Mouse (Mus musculus): ENCODE measurements around the gene Srsf3. TPM values are rescaled to one million over a fixed set of nuclear protein-coding genes. Genes with fewer than 3 reads are reported as not detected.
"Not testable (repeated sequence)": the region's sequence is repeated elsewhere in the genome, so short reads cannot be mapped to it uniquely, and the experiment has no call there.

The Srsf3 gene
- polyA plus RNA-seq, 2 experiments: 390 to 561 TPM

DNA sequence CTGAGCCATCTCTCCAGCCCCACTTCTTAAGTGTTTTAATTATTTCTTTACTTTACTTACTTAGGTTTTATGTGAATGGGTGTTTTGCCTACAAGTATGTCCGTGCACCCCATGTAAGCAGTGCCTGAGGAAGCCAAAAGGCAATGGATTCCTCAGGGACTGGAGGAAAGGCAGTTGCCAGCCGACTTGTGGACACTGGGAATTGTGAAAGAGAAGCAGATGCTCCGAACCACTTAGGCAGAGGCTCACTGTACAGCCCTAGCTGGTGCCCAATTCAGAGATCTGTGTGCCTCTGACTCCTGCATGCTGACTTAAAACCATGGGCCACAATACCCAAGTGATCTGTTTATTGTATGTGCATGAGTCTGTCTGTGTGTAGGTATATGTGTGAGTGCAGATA is 43.4 kb upstream of the Srsf3 start:
- ATAC-seq (ENCODE audit: low FRiP score, low read depth) (no peak), DNase-seq (ENCODE audit: low spot score) (no peak)
- Histone ChIP-seq H3K4me3 (replicated peaks; ENCODE audit: low read length) (no peak overlapping the region), H3K36me3 (ENCODE audit: control insufficient read depth, insufficient read depth, low read length) (peaks cover 75% of the 10 kb centered on the region), H3K9ac (ENCODE audit: low read depth, low read length, severe bottlenecking) (no peak overlapping the region), H3K4me2 (replicated peaks; ENCODE audit: low read depth, low read length, severe bottlenecking) (no peak overlapping the region), H3K27ac (replicated peaks; ENCODE audit: low read depth, low read length) (no peak overlapping the region), H3K4me1 (ENCODE audit: control insufficient read depth, insufficient read depth, low read length) (no peaks in the 10 kb centered on the region), H3K27me3 (ENCODE audit: control insufficient read depth, insufficient read depth, low read length) (no peaks in the 10 kb centered on the region), H3K9me3 (ENCODE audit: control insufficient read depth, low read length) (no peaks in the 10 kb centered on the region)
- WGBS: 88% methylated on average over 3 of the region's 3 CpGs
- TF ChIP-seq POLR2A (IDR thresholded peaks at IDR 0.05; ENCODE audit: borderline replicate concordance, extremely low read depth, insufficient read depth, insufficient read length): no peak

DNA sequence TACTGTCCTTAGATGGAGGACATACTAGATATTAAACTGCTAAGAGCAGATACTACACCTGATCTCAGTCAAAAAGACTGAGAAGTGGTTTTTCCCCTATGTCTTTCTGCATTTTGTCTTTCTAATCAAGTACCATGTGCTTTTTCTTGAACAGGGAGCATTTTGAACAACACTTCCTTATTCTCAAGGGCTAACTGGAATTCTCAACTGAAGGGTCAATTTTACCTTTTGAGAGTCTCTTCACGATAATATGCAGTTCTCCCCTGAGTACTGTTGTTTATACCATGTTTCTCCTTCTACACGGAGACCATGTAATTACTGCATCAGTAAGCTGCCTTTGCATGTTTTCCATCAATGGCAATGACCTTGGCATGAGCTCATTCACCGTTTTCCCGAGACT is 42.4 kb upstream of the Srsf3 start:
- ATAC-seq (ENCODE audit: low FRiP score, low read depth) (no peak), DNase-seq (ENCODE audit: low spot score) (no peak)
- Histone ChIP-seq H3K36me3 (ENCODE audit: control insufficient read depth, insufficient read depth, low read length) (peaks cover 78% of the 10 kb centered on the region), H3K4me2 (replicated peaks; ENCODE audit: low read depth, low read length, severe bottlenecking) (no peak overlapping the region), H3K27me3 (ENCODE audit: control insufficient read depth, insufficient read depth, low read length) (no peaks in the 10 kb centered on the region), H3K9me3 (ENCODE audit: control insufficient read depth, low read length) (no peaks in the 10 kb centered on the region), H3K4me3 (replicated peaks; ENCODE audit: low read length) (no peak overlapping the region), H3K4me1 (ENCODE audit: control insufficient read depth, insufficient read depth, low read length) (no peaks in the 10 kb centered on the region), H3K9ac (ENCODE audit: low read depth, low read length, severe bottlenecking) (no peak overlapping the region), H3K27ac (replicated peaks; ENCODE audit: low read depth, low read length) (no peak overlapping the region)
- WGBS: 86% methylated on average over 4 of the region's 4 CpGs
- no peak for TF ChIP-seq POLR2A (IDR thresholded peaks at IDR 0.05; ENCODE audit: borderline replicate concordance, extremely low read depth, insufficient read depth, insufficient read length)

DNA sequence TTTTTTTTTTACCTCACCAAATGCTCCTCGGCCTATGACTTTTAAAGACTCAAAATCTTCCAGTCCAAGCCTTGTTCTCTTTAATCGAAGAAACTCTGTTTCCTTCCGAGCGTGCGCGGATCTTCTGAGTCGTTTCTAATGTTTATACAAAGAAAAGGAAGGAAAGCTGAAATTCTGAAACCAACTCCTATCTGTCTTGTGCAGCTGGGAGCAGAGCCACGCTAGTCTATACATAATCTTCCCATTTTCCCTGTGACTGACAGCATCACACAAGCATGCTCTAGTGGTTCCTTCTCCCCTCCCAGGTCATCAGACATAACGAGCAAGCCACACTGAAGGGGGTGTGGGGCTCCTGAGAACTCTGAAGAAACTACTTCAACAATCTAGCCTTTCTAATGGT is 41.1 kb upstream of the Srsf3 start:
- whole genome bisulfite sequencing: 88% methylated on average over 9 of the region's 9 CpGs
- no peak for TF ChIP-seq POLR2A (IDR thresholded peaks at IDR 0.05; ENCODE audit: borderline replicate concordance, extremely low read depth, insufficient read depth, insufficient read length)
- no peak overlapping the region for H3K9ac ChIP-seq (ENCODE audit: low read depth, low read length, severe bottlenecking)
- no peaks in the 10 kb centered on the region for H3K9me3 ChIP-seq (ENCODE audit: control insufficient read depth, low read length)
- no peak overlapping the region for H3K27ac ChIP-seq (replicated peaks; ENCODE audit: low read depth, low read length)
- ATAC-seq (ENCODE audit: low FRiP score, low read depth) (no peak), DNase-seq (ENCODE audit: low spot score) (no peak)
- peaks cover 69% of the 10 kb centered on the region for H3K36me3 ChIP-seq (ENCODE audit: control insufficient read depth, insufficient read depth, low read length)
- no peaks in the 10 kb centered on the region for H3K27me3 ChIP-seq (ENCODE audit: control insufficient read depth, insufficient read depth, low read length)
- no peaks in the 10 kb centered on the region for H3K4me1 ChIP-seq (ENCODE audit: control insufficient read depth, insufficient read depth, low read length)
- H3K4me2 ChIP-seq (replicated peaks; ENCODE audit: low read depth, low read length, severe bottlenecking): no peak overlapping the region
- no peak overlapping the region for H3K4me3 ChIP-seq (replicated peaks; ENCODE audit: low read length)

DNA sequence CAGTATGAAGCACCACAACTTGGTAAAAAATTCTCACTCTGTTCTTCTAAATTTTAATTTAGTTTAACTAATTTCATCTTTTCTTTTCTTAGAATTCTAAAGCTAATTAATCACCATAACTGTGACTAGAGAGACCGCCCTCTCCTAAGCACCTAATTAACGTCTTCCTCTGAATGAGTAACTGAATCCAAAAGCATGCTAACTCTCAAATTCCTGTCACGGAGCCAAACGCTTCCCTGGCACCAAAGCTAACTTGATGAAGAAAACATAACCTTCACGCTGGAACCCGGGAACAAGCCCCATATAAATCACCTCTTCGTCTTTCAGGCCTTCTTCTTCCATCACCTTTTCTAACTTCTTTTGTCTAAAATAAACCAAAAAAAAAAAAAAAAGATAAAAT is 40.3 kb upstream of the Srsf3 start:
- Histone ChIP-seq H3K9ac (ENCODE audit: low read depth, low read length, severe bottlenecking) (no peak overlapping the region), H3K9me3 (ENCODE audit: control insufficient read depth, low read length) (no peaks in the 10 kb centered on the region), H3K4me1 (ENCODE audit: control insufficient read depth, insufficient read depth, low read length) (no peaks in the 10 kb centered on the region), H3K4me2 (replicated peaks; ENCODE audit: low read depth, low read length, severe bottlenecking) (no peak overlapping the region), H3K27me3 (ENCODE audit: control insufficient read depth, insufficient read depth, low read length) (no peaks in the 10 kb centered on the region), H3K36me3 (ENCODE audit: control insufficient read depth, insufficient read depth, low read length) (peaks cover 64% of the 10 kb centered on the region), H3K27ac (replicated peaks; ENCODE audit: low read depth, low read length) (no peak overlapping the region), H3K4me3 (replicated peaks; ENCODE audit: low read length) (no peak overlapping the region)
- TF ChIP-seq POLR2A (IDR thresholded peaks at IDR 0.05; ENCODE audit: borderline replicate concordance, extremely low read depth, insufficient read depth, insufficient read length): no peak
- DNase-seq (ENCODE audit: low spot score) (no peak), ATAC-seq (ENCODE audit: low FRiP score, low read depth) (no peak)
- WGBS: 62% methylated on average over 7 of the region's 7 CpGs

DNA sequence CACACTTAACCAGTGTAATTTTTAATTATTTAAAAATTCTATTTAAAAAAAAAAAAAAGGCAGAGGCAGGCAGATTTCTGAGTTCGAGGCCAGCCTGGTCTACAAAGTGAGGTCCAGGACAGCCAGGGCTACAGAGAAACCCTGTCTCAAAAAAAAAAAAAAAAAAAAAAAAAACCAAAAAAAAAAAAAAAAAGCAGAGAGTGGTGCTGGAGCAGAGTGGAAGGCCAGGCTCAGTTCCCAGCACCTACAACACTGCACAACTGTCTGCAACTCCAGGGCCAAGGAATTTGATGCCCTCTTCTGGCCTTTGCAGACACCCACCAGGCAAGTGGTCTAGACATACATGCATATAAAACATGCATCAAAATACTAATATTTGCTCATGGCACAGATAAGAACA is 39.4 kb upstream of the Srsf3 start:
- H3K36me3 ChIP-seq (ENCODE audit: control insufficient read depth, insufficient read depth, low read length): peaks cover 63% of the 10 kb centered on the region
- ATAC-seq (ENCODE audit: low FRiP score, low read depth); H3K4me3 ChIP-seq (replicated peaks; ENCODE audit: low read length); H3K27me3 ChIP-seq (ENCODE audit: control insufficient read depth, insufficient read depth, low read length); DNase-seq (ENCODE audit: low spot score); H3K27ac ChIP-seq (replicated peaks; ENCODE audit: low read depth, low read length); H3K4me2 ChIP-seq (replicated peaks; ENCODE audit: low read depth, low read length, severe bottlenecking); H3K9ac ChIP-seq (ENCODE audit: low read depth, low read length, severe bottlenecking); H3K4me1 ChIP-seq (ENCODE audit: control insufficient read depth, insufficient read depth, low read length); H3K9me3 ChIP-seq (ENCODE audit: control insufficient read depth, low read length): not testable (repeated sequence)
- WGBS: 96% methylated on average over 1 of the region's 1 CpGs

DNA sequence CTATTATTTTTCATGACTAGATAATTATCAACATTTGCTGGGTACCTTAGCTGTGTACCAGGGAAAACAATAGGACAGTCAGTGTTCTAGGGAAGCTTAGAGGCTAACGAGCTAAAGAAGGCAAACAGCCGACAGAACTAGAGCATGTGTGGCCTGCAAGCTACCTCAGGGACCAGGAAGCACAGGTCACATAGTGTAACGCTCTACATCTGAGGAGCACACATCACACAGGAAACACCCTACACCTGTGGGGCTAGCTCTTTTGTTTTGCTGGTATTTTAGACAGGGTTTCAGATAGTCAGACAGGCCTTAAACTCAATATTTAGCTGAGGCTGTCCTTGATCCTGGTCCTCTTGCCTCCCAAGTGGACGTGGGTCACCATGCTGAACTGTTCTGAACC is 37.8 kb upstream of the Srsf3 start:
- no peak for ATAC-seq (ENCODE audit: low FRiP score, low read depth)
- DNase-seq (ENCODE audit: low spot score): no peak
- WGBS: 91% methylated on average over 4 of the region's 4 CpGs
- Histone ChIP-seq H3K36me3 (ENCODE audit: control insufficient read depth, insufficient read depth, low read length) (peaks cover 66% of the 10 kb centered on the region), H3K27ac (replicated peaks; ENCODE audit: low read depth, low read length) (no peak overlapping the region), H3K9ac (ENCODE audit: low read depth, low read length, severe bottlenecking) (no peak overlapping the region), H3K9me3 (ENCODE audit: control insufficient read depth, low read length) (no peaks in the 10 kb centered on the region), H3K4me3 (replicated peaks; ENCODE audit: low read length) (no peak overlapping the region), H3K27me3 (ENCODE audit: control insufficient read depth, insufficient read depth, low read length) (no peaks in the 10 kb centered on the region), H3K4me1 (ENCODE audit: control insufficient read depth, insufficient read depth, low read length) (no peaks in the 10 kb centered on the region), H3K4me2 (replicated peaks; ENCODE audit: low read depth, low read length, severe bottlenecking) (no peak overlapping the region)
- TF ChIP-seq POLR2A (IDR thresholded peaks at IDR 0.05; ENCODE audit: borderline replicate concordance, extremely low read depth, insufficient read depth, insufficient read length): no peak
